Mouse (Mus musculus) liver, embryonic 14.5 days (tissue): ENCODE results near the gene Pik3c2g.

Experiments
- CTCF ChIP-seq: IDR thresholded peaks from 2 replicates; pipeline ENCODE4 v1.5.1; 2016; ENCODE audit warnings: antibody characterized with exemption, low read depth, control low read depth
- EP300 ChIP-seq: IDR thresholded peaks from 2 replicates; pipeline ENCODE4 v1.6.1; 2016; ENCODE audit warnings: antibody characterized with exemption, low read depth

DNA sequence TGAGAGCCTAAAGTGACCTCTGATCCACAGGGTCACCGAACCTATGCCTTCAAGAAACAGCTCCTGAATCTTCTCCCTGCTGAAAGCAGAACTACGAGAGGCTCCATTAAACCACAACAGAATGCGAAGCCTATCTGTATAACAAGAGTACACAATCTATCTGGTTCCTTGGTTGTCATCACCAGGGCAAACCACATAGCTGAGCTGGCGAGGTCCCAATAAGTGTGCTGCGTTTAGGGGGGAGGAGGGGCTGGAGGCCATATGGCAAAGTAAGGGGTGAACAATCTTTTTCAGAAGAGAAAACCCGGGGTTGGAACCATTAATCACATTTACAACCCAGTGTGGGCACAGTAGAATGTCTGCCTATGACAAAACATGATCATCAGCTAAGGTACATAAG, 251.2 kb downstream of the Pik3c2g start:
- TF ChIP-seq CTCF, result no peak
- TF ChIP-seq EP300, result no peak
